Mouse (Mus musculus): ENCODE results near the gene 1300017J02Rik. TPM values are rescaled to one million over a fixed set of nuclear protein-coding genes. Genes with fewer than 3 reads are reported as not detected.

Gene 1300017J02Rik
- polyA plus RNA-seq, 1 experiment: not detected

- 0 out of 2 replicates have a peak overlapping the region, but pooled peaks have one; percentile 17 for H3K27ac ChIP-seq (replicated peaks; ENCODE audit: low read depth, low read length)
- no peak overlapping the region for H3K4me3 ChIP-seq (ENCODE audit: insufficient read depth, low read depth, low read length)
- no peaks in the 10 kb centered on the region for H3K4me1 ChIP-seq (ENCODE audit: control insufficient read depth, insufficient read depth, insufficient read length, low read length)
These were observed 70.2 kb downstream of the 1300017J02Rik start for GRCm38 (mm10) chr9:103234565-103235165.

- no peak overlapping the region for H3K27ac ChIP-seq (replicated peaks; ENCODE audit: low read depth, low read length)
- no peaks in the 10 kb centered on the region for H3K4me1 ChIP-seq (ENCODE audit: control insufficient read depth, insufficient read depth, insufficient read length, low read length)
- H3K4me3 ChIP-seq (ENCODE audit: insufficient read depth, low read depth, low read length): no peak overlapping the region
These were observed 70.8 kb downstream of the 1300017J02Rik start for GRCm38 (mm10) chr9:103234059-103234458.

- Histone ChIP-seq H3K27ac (replicated peaks; ENCODE audit: low read depth, low read length) (no peak overlapping the region), H3K4me3 (ENCODE audit: insufficient read depth, low read depth, low read length) (no peak overlapping the region), H3K4me1 (ENCODE audit: control insufficient read depth, insufficient read depth, insufficient read length, low read length) (no peaks in the 10 kb centered on the region)
These were observed 71.9 kb downstream of the 1300017J02Rik start for GRCm38 (mm10) chr9:103233006-103233395.

GRCm38 (mm10) chr9:103232232-103233005 is 72.5 kb downstream of the 1300017J02Rik start:
- H3K4me3 ChIP-seq (ENCODE audit: insufficient read depth, low read depth, low read length): no peak overlapping the region
- no peak overlapping the region for H3K27ac ChIP-seq (replicated peaks; ENCODE audit: low read depth, low read length)
- no peaks in the 10 kb centered on the region for H3K4me1 ChIP-seq (ENCODE audit: control insufficient read depth, insufficient read depth, insufficient read length, low read length)

GRCm38 (mm10) chr9:103230151-103230951 is 74.5 kb downstream of the 1300017J02Rik start, which contains the start of the genes Gm20425 and Trf:
Gm20425 (minus strand) TSS chr9:103230307.
Trf (minus strand) TSS chr9:103230444.
- Histone ChIP-seq H3K27ac (replicated peaks; ENCODE audit: low read depth, low read length) (peak within 1 kb of the TSS; percentile 62), H3K4me1 (ENCODE audit: control insufficient read depth, insufficient read depth, insufficient read length, low read length) (no peaks in the 10 kb centered on the region), H3K4me3 (ENCODE audit: insufficient read depth, low read depth, low read length) (peak within 1 kb of the TSS; percentile 42)

GRCm38 (mm10) chr9:103229037-103229867 is 75.6 kb downstream of the 1300017J02Rik start:
- peak overlapping the region; percentile 62 for H3K27ac ChIP-seq (replicated peaks; ENCODE audit: low read depth, low read length)
- no peaks in the 10 kb centered on the region for H3K4me1 ChIP-seq (ENCODE audit: control insufficient read depth, insufficient read depth, insufficient read length, low read length)
- H3K4me3 ChIP-seq (ENCODE audit: insufficient read depth, low read depth, low read length): peak overlapping the region; percentile 42

GRCm38 (mm10) chr9:103228370-103229003 is 76.4 kb downstream of the 1300017J02Rik start:
- Histone ChIP-seq H3K4me1 (ENCODE audit: control insufficient read depth, insufficient read depth, insufficient read length, low read length) (no peaks in the 10 kb centered on the region), H3K4me3 (ENCODE audit: insufficient read depth, low read depth, low read length) (no peak overlapping the region; the same call in 1 of the 2 replicates), H3K27ac (replicated peaks; ENCODE audit: low read depth, low read length) (no peak overlapping the region)

- no peak overlapping the region for H3K27ac ChIP-seq (replicated peaks; ENCODE audit: low read depth, low read length)
- H3K4me1 ChIP-seq (ENCODE audit: control insufficient read depth, insufficient read depth, insufficient read length, low read length): no peaks in the 10 kb centered on the region
- H3K4me3 ChIP-seq (ENCODE audit: insufficient read depth, low read depth, low read length): no peak overlapping the region
These were observed 77.1 kb downstream of the 1300017J02Rik start for GRCm38 (mm10) chr9:103227760-103228159.

- Histone ChIP-seq H3K4me3 (ENCODE audit: insufficient read depth, low read depth, low read length) (no peak overlapping the region), H3K4me1 (ENCODE audit: control insufficient read depth, insufficient read depth, insufficient read length, low read length) (no peaks in the 10 kb centered on the region), H3K27ac (replicated peaks; ENCODE audit: low read depth, low read length) (no peak overlapping the region)
These were observed 78.1 kb downstream of the 1300017J02Rik start for GRCm38 (mm10) chr9:103226806-103227205.

GRCm38 (mm10) chr9:103225464-103225863 is 79.4 kb downstream of the 1300017J02Rik start:
- no peak overlapping the region for H3K4me3 ChIP-seq (ENCODE audit: insufficient read depth, low read depth, low read length)
- H3K4me1 ChIP-seq (ENCODE audit: control insufficient read depth, insufficient read depth, insufficient read length, low read length): no peaks in the 10 kb centered on the region
- no peak overlapping the region for H3K27ac ChIP-seq (replicated peaks; ENCODE audit: low read depth, low read length)

GRCm38 (mm10) chr9:103224721-103225120 is 80.2 kb downstream of the 1300017J02Rik start:
- Histone ChIP-seq H3K4me1 (ENCODE audit: control insufficient read depth, insufficient read depth, insufficient read length, low read length) (no peaks in the 10 kb centered on the region), H3K27ac (replicated peaks; ENCODE audit: low read depth, low read length) (no peak overlapping the region), H3K4me3 (ENCODE audit: insufficient read depth, low read depth, low read length) (no peak overlapping the region)

- no peak overlapping the region for H3K27ac ChIP-seq (replicated peaks; ENCODE audit: low read depth, low read length)
- H3K4me3 ChIP-seq (ENCODE audit: insufficient read depth, low read depth, low read length): no peak overlapping the region
- no peaks in the 10 kb centered on the region for H3K4me1 ChIP-seq (ENCODE audit: control insufficient read depth, insufficient read depth, insufficient read length, low read length)
These were observed 90.6 kb downstream of the 1300017J02Rik start for GRCm38 (mm10) chr9:103214281-103214680.

GRCm38 (mm10) chr9:103213631-103214030 is 91.3 kb downstream of the 1300017J02Rik start:
- Histone ChIP-seq H3K4me3 (ENCODE audit: insufficient read depth, low read depth, low read length) (no peak overlapping the region), H3K27ac (replicated peaks; ENCODE audit: low read depth, low read length) (no peak overlapping the region), H3K4me1 (ENCODE audit: control insufficient read depth, insufficient read depth, insufficient read length, low read length) (no peaks in the 10 kb centered on the region)
